Comparison of ENCODE assay signal across 1 mouse cellular context in genomic region chr6:82744553-82744952, GRCm38 (mm10).
TF ChIP-seq lines count a peak whose summit lies in the region.

No protein-coding gene starts in this region.

TF ChIP-seq in CH12.LX, 34 proteins besides CTCF, POLR2A, EP300 and RAD21 (continued from another document):
- no peak for TF ChIP-seq ZKSCAN1 (IDR thresholded peaks at IDR 0.05; ENCODE audit: borderline replicate concordance, low read depth, low read length)
- TF ChIP-seq NELFE (IDR thresholded peaks at IDR 0.05; ENCODE audit: low read depth, low read length), result peak; percentile 27; the same call in 1 of the 2 replicates
- 0 out of 2 replicates have a peak, but pooled peaks have one; percentile 49 for TF ChIP-seq RCOR1 (conservative IDR thresholded peaks at IDR 0.05; ENCODE audit: low read depth, low read length)
- peak; percentile 71 for TF ChIP-seq MEF2A (IDR thresholded peaks at IDR 0.05; ENCODE audit: borderline replicate concordance, low read depth, low read length)
- peak; percentile 85 for TF ChIP-seq ETS1 (conservative IDR thresholded peaks at IDR 0.05; ENCODE audit: low read depth, low read length)
- TF ChIP-seq TBP (conservative IDR thresholded peaks at IDR 0.05; ENCODE audit: low read depth, low read length), result no peak
- TF ChIP-seq JUND (conservative IDR thresholded peaks at IDR 0.05; ENCODE audit: low read depth, low read length), result no peak
- TF ChIP-seq POLR2AphosphoS2 (IDR thresholded peaks at IDR 0.05; ENCODE audit: low read depth, low read length), result no peak
- TF ChIP-seq UBTF (IDR thresholded peaks at IDR 0.05; ENCODE audit: low read depth, low read length), result peak; percentile 68; the same call in 1 of the 2 replicates
- TF ChIP-seq BHLHE40 (IDR thresholded peaks at IDR 0.05; ENCODE audit: low read depth, low read length), result peak; percentile 86
- TF ChIP-seq ZC3H11A (IDR thresholded peaks at IDR 0.05; ENCODE audit: low read depth, low read length), result no peak
- TF ChIP-seq MAX (IDR thresholded peaks at IDR 0.05; ENCODE audit: low read length), result peak; percentile 65
- peak; percentile 97 for TF ChIP-seq TCF12 (IDR thresholded peaks at IDR 0.05; ENCODE audit: low read depth, low read length)
- 0 out of 2 replicates have a peak, but pooled peaks have one; percentile 47 for TF ChIP-seq SIN3A (IDR thresholded peaks at IDR 0.05; ENCODE audit: low read length)
- TF ChIP-seq HCFC1 (IDR thresholded peaks at IDR 0.05; ENCODE audit: low read depth, low read length), result no peak
- no peak for TF ChIP-seq ZNF384 (IDR thresholded peaks at IDR 0.05; ENCODE audit: low read depth, low read length)
